Mouse (Mus musculus) small intestine, adult 2 months (tissue): ENCODE results near the gene Thap12. TPM values are rescaled to one million over a fixed set of nuclear protein-coding genes. Genes with fewer than 3 reads are reported as not detected.

Experiments
- H3K27ac ChIP-seq: fragments of 200-500 bp; 2 replicates; pipeline ENCODE4 v1.5.1; 2012; ENCODE audit warnings: low read depth, low read length, control low read depth, inconsistent platforms; ENCODE audit not compliant: insufficient read depth
- H3K27me3 ChIP-seq: fragments of 200-500 bp; 2 replicates; pipeline ENCODE4 v1.6.1; 2012; ENCODE audit warnings: mild to moderate bottlenecking, moderate library complexity, low read length, inconsistent platforms; ENCODE audit not compliant: control insufficient read depth, insufficient read depth
- H3K36me3 ChIP-seq: fragments of 200-500 bp; 2 replicates; pipeline ENCODE4 v1.6.1; 2012; ENCODE audit warnings: mild to moderate bottlenecking, low read length, control low read depth, inconsistent platforms; ENCODE audit not compliant: control insufficient read depth, insufficient read depth
- H3K4me1 ChIP-seq: fragments of 200-500 bp; 2 replicates; pipeline ENCODE4 v1.6.1; 2012; ENCODE audit warnings: low read length, inconsistent platforms, mixed read lengths; ENCODE audit not compliant: control insufficient read depth, insufficient read depth, insufficient read length
- H3K4me3 ChIP-seq: fragments of 200-500 bp; 2 replicates; pipeline ENCODE4 v1.5.1; 2012; ENCODE audit warnings: low read depth, mild to moderate bottlenecking, control low read depth, inconsistent platforms, low read length, moderate library complexity
- CTCF ChIP-seq: fragments of 200-500 bp; IDR thresholded peaks from 2 replicates; pipeline ENCODE4 v1.5.1; 2012; ENCODE audit warnings: low read depth, mild to moderate bottlenecking, control low read depth, inconsistent platforms, low read length, moderate library complexity, mixed read lengths; ENCODE audit not compliant: insufficient replicate concordance, insufficient read length; ENCODE audit errors: extremely low read depth
- POLR2A ChIP-seq: fragments of 200-500 bp; IDR thresholded peaks from 2 replicates; pipeline ENCODE4 v1.6.1; 2012; ENCODE audit warnings: low read depth, mild to moderate bottlenecking, control low read depth, inconsistent platforms, low read length, moderate library complexity
- WGBS: fragments of 180-500 bp; shearing (Covaris S2); methylation state at CpG from one replicate; pipeline ENCODE4 v1.1.7; 2018; 5-methylcytosine and 5-hydroxymethylcytosine counted together
- polyA plus RNA-seq: library from polyadenylated mRNA; depleted of rRNA; stranded (reverse); fragments of >200 nt; gene quantifications from 2 replicates; pipeline ENCODE4 v1.2.3, GENCODE M21; 2012; rRNA removed

Thap12 gene
- polyA plus RNA-seq, 1 experiment: 3.3 TPM

DNA sequence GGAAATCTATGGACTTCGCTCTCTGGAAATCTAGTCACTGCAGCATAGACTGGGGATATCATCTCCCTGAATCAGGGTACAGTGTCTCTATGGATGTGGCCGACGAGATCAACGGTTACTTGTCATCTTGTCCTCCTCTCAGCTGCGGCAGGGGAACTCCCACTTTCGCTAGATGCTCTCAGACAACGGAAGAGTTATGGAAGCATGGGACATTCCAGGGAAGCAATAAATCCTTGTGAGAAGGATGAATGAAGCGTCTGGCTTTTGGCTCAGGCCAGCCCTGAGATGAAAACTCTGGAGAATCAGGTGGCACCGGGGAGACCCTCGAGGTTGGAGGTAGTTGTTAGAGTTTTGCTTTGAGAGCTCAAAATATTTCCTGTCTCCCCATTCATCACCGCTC lies 53.1 kb downstream of the Thap12 start:
- Histone ChIP-seq H3K36me3 (no peaks in the 10 kb centered on the region), H3K27ac (no peak overlapping the region), H3K4me3 (no peak overlapping the region), H3K27me3 (0 out of 2 replicates have a peak, but pooled peaks cover 4% of the 10 kb centered on the region), H3K4me1 (peaks cover 3% of the 10 kb centered on the region; the same call in 1 of the 2 replicates)
- WGBS: 57% methylated on average over 11 of the region's 11 CpGs
- TF ChIP-seq CTCF (no peak), POLR2A (no peak)

DNA sequence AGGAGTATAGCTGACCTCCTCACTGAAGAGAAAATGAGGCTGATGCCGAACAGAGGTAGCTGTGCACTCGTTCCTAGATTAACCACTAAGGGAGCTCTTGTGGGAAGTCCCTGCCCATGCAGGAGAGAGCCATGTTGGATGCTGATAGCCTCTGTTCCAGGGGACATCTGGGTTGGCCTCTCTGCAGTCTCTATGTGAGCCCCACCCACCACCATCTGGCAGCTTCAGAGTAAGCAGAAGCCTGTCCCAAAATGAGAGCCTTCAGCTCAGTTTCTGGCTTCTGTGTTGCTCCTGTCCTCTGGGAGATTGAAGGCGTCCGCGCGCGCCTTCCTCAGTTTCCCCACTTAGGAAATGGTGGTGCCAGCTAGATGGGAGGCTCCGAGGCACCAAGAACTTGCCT lies 53.7 kb downstream of the Thap12 start:
- no peaks in the 10 kb centered on the region for H3K36me3 ChIP-seq
- 76% methylated on average over 8 of the region's 8 CpGs for WGBS
- H3K4me3 ChIP-seq: no peak overlapping the region
- peaks cover 3% of the 10 kb centered on the region; the same call in 1 of the 2 replicates for H3K4me1 ChIP-seq
- 0 out of 2 replicates have a peak, but pooled peaks cover 4% of the 10 kb centered on the region for H3K27me3 ChIP-seq
- no peak overlapping the region for H3K27ac ChIP-seq
- TF ChIP-seq POLR2A (no peak), CTCF (no peak)

DNA sequence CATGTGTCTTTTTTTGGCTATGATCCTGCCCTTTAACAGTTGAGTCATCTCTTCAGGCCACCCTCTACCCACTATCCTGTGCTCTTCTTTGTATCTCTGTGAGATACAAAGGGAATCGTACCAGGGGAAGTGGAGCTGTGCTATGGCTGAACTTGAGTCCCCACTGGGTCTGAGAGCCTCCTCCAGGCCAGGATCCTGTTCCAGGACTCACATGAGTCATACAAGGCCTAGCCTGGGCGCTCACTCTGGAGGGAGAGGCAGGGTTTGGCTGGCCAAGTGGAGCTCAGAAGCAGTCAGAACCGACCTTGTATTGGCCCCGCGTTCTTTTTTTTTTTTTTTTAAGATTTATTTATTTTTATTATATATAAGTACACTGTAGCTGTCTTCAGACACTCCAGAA lies 57.2 kb downstream of the Thap12 start:
- WGBS: 70% methylated on average over 5 of the region's 5 CpGs
- Histone ChIP-seq H3K36me3 (no peaks in the 10 kb centered on the region), H3K27me3 (0 out of 2 replicates have a peak, but pooled peaks cover 4% of the 10 kb centered on the region), H3K4me1 (peaks cover 3% of the 10 kb centered on the region; the same call in 1 of the 2 replicates), H3K27ac (no peak overlapping the region), H3K4me3 (no peak overlapping the region)
- TF ChIP-seq POLR2A (no peak), CTCF (no peak)

DNA sequence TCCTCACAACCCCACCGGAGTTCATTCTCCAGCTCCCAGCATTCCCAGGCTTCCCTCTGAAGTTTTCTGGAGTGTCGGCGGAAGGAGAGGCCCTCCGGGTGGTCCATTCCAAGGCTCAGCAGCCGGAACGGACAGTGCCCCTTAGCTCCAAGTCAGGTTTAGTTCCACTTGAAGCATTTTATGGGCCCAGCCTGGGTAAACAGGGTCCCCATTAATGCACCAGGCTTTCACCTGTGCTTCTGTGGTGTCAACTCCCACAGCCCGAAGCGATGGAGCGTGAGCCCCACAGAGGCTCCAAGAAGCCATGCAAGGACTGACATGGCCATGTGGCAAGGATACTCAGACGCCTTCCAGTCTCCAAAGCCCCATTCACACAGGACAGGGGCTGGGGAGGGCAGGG lies 61.0 kb downstream of the Thap12 start:
- Histone ChIP-seq H3K4me3 (no peak overlapping the region), H3K27ac (no peak overlapping the region), H3K4me1 (no peaks in the 10 kb centered on the region), H3K36me3 (no peaks in the 10 kb centered on the region), H3K27me3 (no peaks in the 10 kb centered on the region)
- TF ChIP-seq CTCF (no peak), POLR2A (no peak)
- 92% methylated on average over 10 of the region's 10 CpGs for WGBS

DNA sequence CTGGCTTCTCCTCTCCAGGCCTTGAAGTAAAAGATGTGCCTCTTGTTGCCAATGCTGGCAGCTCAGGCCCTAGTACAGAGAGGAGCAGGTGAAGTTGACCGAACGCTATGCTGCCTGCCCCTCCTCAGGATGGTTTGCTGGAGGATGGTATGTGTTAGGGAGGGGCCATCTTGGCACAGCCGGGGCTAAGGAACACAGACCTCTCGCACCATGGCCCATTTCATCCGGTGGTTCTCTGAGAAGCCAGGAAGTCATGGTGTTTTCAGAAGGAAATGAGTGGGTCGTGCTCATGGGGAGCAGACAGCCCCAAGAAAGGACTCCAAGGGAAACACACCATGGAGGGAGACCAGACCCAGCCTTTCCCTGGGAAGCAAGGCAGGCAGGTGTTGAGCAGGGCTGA lies 64.4 kb downstream of the Thap12 start:
- H3K4me3 ChIP-seq: no peak overlapping the region
- no peaks in the 10 kb centered on the region for H3K27me3 ChIP-seq
- no peaks in the 10 kb centered on the region for H3K4me1 ChIP-seq
- 63% methylated on average over 6 of the region's 6 CpGs for WGBS
- H3K36me3 ChIP-seq: no peaks in the 10 kb centered on the region
- TF ChIP-seq POLR2A (no peak), CTCF (no peak)
- H3K27ac ChIP-seq: no peak overlapping the region

Other genes with a start within 250 kb of the Thap12 start
- 10.5 and 17.7 TPM in 2 replicates for gene Lrrc32, start 213.8 kb upstream of the Thap12 start, polyA plus RNA-seq
- gene Emsy, start 46.3 kb upstream of the Thap12 start, polyA plus RNA-seq: 5.8 and 15.0 TPM in 2 replicates
- gene Wnt11, start 132.0 kb downstream of the Thap12 start, polyA plus RNA-seq: 2.8 and 18.6 TPM in 2 replicates